Mouse (Mus musculus): ENCODE results near the gene Plac9a. TPM values are rescaled to one million over a fixed set of nuclear protein-coding genes. Genes with fewer than 3 reads are reported as not detected.

Gene Plac9a
- total and polyA plus RNA-seq, 2 experiments, result not detected

- H3K27ac ChIP-seq (replicated peaks; ENCODE audit: insufficient read depth, low read depth, low read length), result no peak overlapping the region
- peaks cover 2% of the 10 kb centered on the region; the same call in 1 of the 2 replicates for H3K36me3 ChIP-seq (ENCODE audit: control insufficient read depth, insufficient read depth, low read length)
- H3K27me3 ChIP-seq (ENCODE audit: control insufficient read depth, insufficient read depth, low read length), result no peaks in the 10 kb centered on the region
- H3K4me1 ChIP-seq (ENCODE audit: control insufficient read depth, insufficient read depth, low read length), result peaks cover 2% of the 10 kb centered on the region; the same call in 1 of the 2 replicates
- 81% methylated on average over 8 of the region's 8 CpGs for whole genome bisulfite sequencing
- no peak for DNase-seq (ENCODE audit: extremely low read depth, low read depth, low spot score)
- TF ChIP-seq POLR2A (IDR thresholded peaks at IDR 0.05; ENCODE audit: extremely low read depth, insufficient read depth, low read length), result no peak
- TF ChIP-seq CTCF (IDR thresholded peaks at IDR 0.05; ENCODE audit: low read depth, low read length), result no peak
- no peak overlapping the region for H3K9ac ChIP-seq (ENCODE audit: low read depth, low read length)
- no peak overlapping the region for H3K4me3 ChIP-seq (ENCODE audit: insufficient read depth, low read depth, low read length)
- H3K79me2 ChIP-seq (ENCODE audit: control insufficient read depth, insufficient read depth, low read length), result no peaks in the 10 kb centered on the region
These were observed 30.2 kb downstream of the Plac9a start for GRCm38 (mm10) chr14:25872461-25873415.

DNA sequence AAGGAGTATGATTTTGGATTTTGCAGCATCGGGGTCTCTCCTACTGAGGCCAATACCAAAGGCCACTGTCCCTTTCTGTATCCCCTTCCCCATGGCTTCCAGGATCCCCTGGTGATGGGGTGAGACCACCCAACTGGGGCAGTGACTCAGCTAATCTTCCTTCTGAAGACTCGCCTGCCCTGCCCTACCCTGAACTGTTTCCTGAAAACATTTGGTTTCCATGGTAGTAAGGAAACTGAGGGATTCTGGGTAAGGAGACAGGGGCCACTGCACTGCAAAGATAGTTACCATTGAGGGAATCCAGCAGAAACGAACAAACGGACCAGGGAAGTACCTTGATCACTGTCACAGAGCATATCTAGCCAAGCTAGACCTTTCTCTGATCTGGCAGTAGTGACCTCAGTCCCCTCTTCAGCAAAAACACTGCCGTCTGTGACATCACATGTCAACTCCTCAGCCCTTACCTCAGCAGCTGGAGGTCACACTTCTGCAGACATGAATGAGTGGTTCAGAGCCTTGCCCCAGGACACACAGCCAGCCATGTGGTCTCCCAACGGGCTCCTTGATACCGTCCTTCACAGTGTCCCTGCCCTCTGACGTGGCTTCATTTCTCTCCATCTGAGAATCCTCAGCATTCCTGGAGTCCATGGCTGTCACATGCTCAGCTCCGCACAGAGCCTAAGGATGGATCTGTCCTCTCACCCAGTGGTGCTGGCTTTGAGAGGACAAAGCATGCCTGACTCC lies 33.6 kb downstream of the Plac9a start:
- H3K9ac ChIP-seq (ENCODE audit: low read depth, low read length), result no peak overlapping the region
- H3K79me2 ChIP-seq (ENCODE audit: control insufficient read depth, insufficient read depth, low read length), result no peaks in the 10 kb centered on the region; the same call in 1 of the 2 replicates
- no peak for DNase-seq (ENCODE audit: extremely low read depth, low read depth, low spot score)
- H3K4me3 ChIP-seq (ENCODE audit: insufficient read depth, low read depth, low read length), result no peak overlapping the region
- no peak overlapping the region for H3K27ac ChIP-seq (replicated peaks; ENCODE audit: insufficient read depth, low read depth, low read length)
- no peaks in the 10 kb centered on the region; the same call in 1 of the 2 replicates for H3K36me3 ChIP-seq (ENCODE audit: control insufficient read depth, insufficient read depth, low read length)
- TF ChIP-seq CTCF (IDR thresholded peaks at IDR 0.05; ENCODE audit: low read depth, low read length) (no peak), POLR2A (IDR thresholded peaks at IDR 0.05; ENCODE audit: extremely low read depth, insufficient read depth, low read length) (no peak)
- WGBS, result 84% methylated on average over 9 of the region's 9 CpGs
- no peaks in the 10 kb centered on the region for H3K27me3 ChIP-seq (ENCODE audit: control insufficient read depth, insufficient read depth, low read length)
- H3K4me1 ChIP-seq (ENCODE audit: control insufficient read depth, insufficient read depth, low read length), result peaks cover 2% of the 10 kb centered on the region; the same call in 1 of the 2 replicates

GRCm38 (mm10) chr14:25868706-25869105 lies 34.2 kb downstream of the Plac9a start:
- DNase-seq (ENCODE audit: extremely low read depth, low read depth, low spot score), result no peak
- H3K27me3 ChIP-seq (ENCODE audit: control insufficient read depth, insufficient read depth, low read length), result no peaks in the 10 kb centered on the region
- no peak overlapping the region for H3K4me3 ChIP-seq (ENCODE audit: insufficient read depth, low read depth, low read length)
- H3K79me2 ChIP-seq (ENCODE audit: control insufficient read depth, insufficient read depth, low read length), result peaks cover 3% of the 10 kb centered on the region; the same call in 1 of the 2 replicates
- no peak overlapping the region for H3K9ac ChIP-seq (ENCODE audit: low read depth, low read length)
- H3K4me1 ChIP-seq (ENCODE audit: control insufficient read depth, insufficient read depth, low read length), result peaks cover 2% of the 10 kb centered on the region; the same call in 1 of the 2 replicates
- no peaks in the 10 kb centered on the region for H3K36me3 ChIP-seq (ENCODE audit: control insufficient read depth, insufficient read depth, low read length)
- H3K27ac ChIP-seq (replicated peaks; ENCODE audit: insufficient read depth, low read depth, low read length), result no peak overlapping the region
- no peak for TF ChIP-seq CTCF (IDR thresholded peaks at IDR 0.05; ENCODE audit: low read depth, low read length)
- no peak for TF ChIP-seq POLR2A (IDR thresholded peaks at IDR 0.05; ENCODE audit: extremely low read depth, insufficient read depth, low read length)
- 91% methylated on average over 4 of the region's 4 CpGs for WGBS

DNA sequence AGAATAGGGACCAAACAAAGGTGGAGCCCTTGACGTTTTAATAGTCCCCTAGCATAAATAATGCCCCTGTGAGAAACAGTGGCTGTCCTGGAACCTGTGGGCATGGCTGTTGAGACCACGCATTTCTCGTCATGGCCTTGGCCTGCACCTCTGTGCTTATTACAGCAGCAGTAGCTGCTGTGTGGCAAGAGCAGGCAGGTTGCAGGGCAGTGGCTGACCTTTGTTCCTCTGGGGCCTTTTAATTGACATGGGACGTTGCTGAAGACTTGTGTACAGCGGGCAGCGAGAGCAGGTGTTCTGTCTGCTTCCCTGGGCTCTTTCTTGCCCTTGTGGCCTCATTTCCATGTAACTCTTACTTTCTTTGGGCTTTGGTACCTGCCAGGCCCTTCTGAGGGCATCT lies 35.1 kb downstream of the Plac9a start:
- no peak overlapping the region for H3K27ac ChIP-seq (replicated peaks; ENCODE audit: insufficient read depth, low read depth, low read length)
- DNase-seq (ENCODE audit: extremely low read depth, low read depth, low spot score), result peak; percentile 87

GRCm38 (mm10) chr14:25866832-25867231 lies 36.1 kb downstream of the Plac9a start:
- no peak for DNase-seq (ENCODE audit: extremely low read depth, low read depth, low spot score)
- no peaks in the 10 kb centered on the region for H3K27me3 ChIP-seq (ENCODE audit: control insufficient read depth, insufficient read depth, low read length)
- whole genome bisulfite sequencing, result 78% methylated on average over 11 of the region's 11 CpGs
- no peak overlapping the region for H3K9ac ChIP-seq (ENCODE audit: low read depth, low read length)
- peaks cover 8% of the 10 kb centered on the region; the same call in 1 of the 2 replicates for H3K79me2 ChIP-seq (ENCODE audit: control insufficient read depth, insufficient read depth, low read length)
- H3K4me3 ChIP-seq (ENCODE audit: insufficient read depth, low read depth, low read length), result no peak overlapping the region
- H3K36me3 ChIP-seq (ENCODE audit: control insufficient read depth, insufficient read depth, low read length), result no peaks in the 10 kb centered on the region
- peaks cover 2% of the 10 kb centered on the region; the same call in 1 of the 2 replicates for H3K4me1 ChIP-seq (ENCODE audit: control insufficient read depth, insufficient read depth, low read length)
- TF ChIP-seq POLR2A (IDR thresholded peaks at IDR 0.05; ENCODE audit: extremely low read depth, insufficient read depth, low read length), result no peak
- no peak for TF ChIP-seq CTCF (IDR thresholded peaks at IDR 0.05; ENCODE audit: low read depth, low read length)
- H3K27ac ChIP-seq (replicated peaks; ENCODE audit: insufficient read depth, low read depth, low read length), result no peak overlapping the region

More for the DNA sequence above, 35.1 kb downstream of the Plac9a start:
- Histone ChIP-seq H3K4me3 (ENCODE audit: insufficient read depth, low read depth, low read length) (no peak overlapping the region), H3K9ac (ENCODE audit: low read depth, low read length) (no peak overlapping the region), H3K36me3 (ENCODE audit: control insufficient read depth, insufficient read depth, low read length) (no peaks in the 10 kb centered on the region), H3K79me2 (ENCODE audit: control insufficient read depth, insufficient read depth, low read length) (peaks cover 4% of the 10 kb centered on the region; the same call in 1 of the 2 replicates), H3K4me1 (ENCODE audit: control insufficient read depth, insufficient read depth, low read length) (peaks cover 2% of the 10 kb centered on the region; the same call in 1 of the 2 replicates), H3K27me3 (ENCODE audit: control insufficient read depth, insufficient read depth, low read length) (no peaks in the 10 kb centered on the region)
- TF ChIP-seq CTCF (IDR thresholded peaks at IDR 0.05; ENCODE audit: low read depth, low read length), result no peak
- TF ChIP-seq POLR2A (IDR thresholded peaks at IDR 0.05; ENCODE audit: extremely low read depth, insufficient read depth, low read length), result no peak
- WGBS, result 32% methylated on average over 6 of the region's 6 CpGs
